Mouse (Mus musculus): ENCODE measurements around the gene Eya3. TPM values are rescaled to one million over a fixed set of nuclear protein-coding genes. Genes with fewer than 3 reads are reported as not detected.

Eya3 gene
- polyA plus RNA-seq, 1 experiment from 2014 or later: 19.9 TPM

- Histone ChIP-seq H3K4me2 (replicated peaks) (no peak overlapping the region), H3K27ac (no peak overlapping the region), H3K9me3 (no peaks in the 10 kb centered on the region), H3K36me3 (peaks cover 61% of the 10 kb centered on the region), H3K27me3 (no peaks in the 10 kb centered on the region), H3K4me3 (replicated peaks) (no peak overlapping the region), H3K4me1 (replicated peaks) (peaks cover 12% of the 10 kb centered on the region), H3K9ac (replicated peaks) (no peak overlapping the region)
- 96% methylated on average over 9 of the region's 9 CpGs for WGBS
- ATAC-seq: no peak
Observed at GRCm38 (mm10) chr4:132771776-132772175, 133.0 kb downstream of the Eya3 start.

Other genes with a start within 250 kb of the Eya3 start
- 13.0 and 14.3 TPM in 2 replicates for gene Phactr4, start 216.5 kb upstream of the Eya3 start, polyA plus RNA-seq (2015; fragmentation: Nextera tagmentation; extraction: Ambion mirVana)
- gene Med18, start 175.1 kb upstream of the Eya3 start, polyA plus RNA-seq (2015; fragmentation: Nextera tagmentation; extraction: Ambion mirVana): 17.8 and 20.9 TPM in 2 replicates
- 7.6 and 9.2 TPM in 2 replicates for gene Sesn2, start 128.5 kb upstream of the Eya3 start, polyA plus RNA-seq (2015; fragmentation: Nextera tagmentation; extraction: Ambion mirVana)
- 1,327 and 1,380 TPM in 2 replicates for gene Atpif1, start 105.3 kb upstream of the Eya3 start, polyA plus RNA-seq (2015; fragmentation: Nextera tagmentation; extraction: Ambion mirVana)
- 158 and 173 TPM in 2 replicates for gene Dnajc8, start 103.4 kb upstream of the Eya3 start, polyA plus RNA-seq (2015; fragmentation: Nextera tagmentation; extraction: Ambion mirVana)
- 0.41 and 0.51 TPM in 2 replicates for gene Ptafr, start 74.9 kb upstream of the Eya3 start, polyA plus RNA-seq (2015; fragmentation: Nextera tagmentation; extraction: Ambion mirVana)
- gene Xkr8, start 93.6 kb downstream of the Eya3 start, polyA plus RNA-seq (2015; fragmentation: Nextera tagmentation; extraction: Ambion mirVana): 4.4 and 5.6 TPM in 2 replicates
- 0.61 and 0.82 TPM in 2 replicates for gene Smpdl3b, start 118.3 kb downstream of the Eya3 start, polyA plus RNA-seq (2015; fragmentation: Nextera tagmentation; extraction: Ambion mirVana)
- 58.2 and 58.6 TPM in 2 replicates for gene Rpa2, start 129.3 kb downstream of the Eya3 start, polyA plus RNA-seq (2015; fragmentation: Nextera tagmentation; extraction: Ambion mirVana)
- 0.46 and 0.67 TPM in 2 replicates for gene Themis2, start 157.4 kb downstream of the Eya3 start, polyA plus RNA-seq (2015; fragmentation: Nextera tagmentation; extraction: Ambion mirVana)
- gene Ppp1r8, start 204.2 kb downstream of the Eya3 start, polyA plus RNA-seq (2015; fragmentation: Nextera tagmentation; extraction: Ambion mirVana): 59.8 and 60.4 TPM in 2 replicates
- gene Stx12, start 245.5 kb downstream of the Eya3 start, polyA plus RNA-seq (2015; fragmentation: Nextera tagmentation; extraction: Ambion mirVana): 133 and 144 TPM in 2 replicates